Mouse (Mus musculus) T-helper 2 cell (primary cell): ENCODE measurements at regions not wholly inside any gene's neighbourhood (a gene's known extent, or its start where the extent isn't known, plus 50 kb on each side); places are given as distances from the start of the nearest gene placed in this dataset.

Source experiments
- in situ Hi-C: fragments of 300-600 bp; cut with MboI, MseI; formaldehyde crosslinking; loops from one replicate; pipeline ENCODE4 v1.15.1; 2025; ENCODE audit warnings: high pct_unique_total_duplicates

- in situ Hi-C loops, result no loop called here
Observed at GRCm38 (mm10) chr16:24102854-24103690, 114.4 kb upstream of the Bcl6 start.

- in situ Hi-C loops, result no loop called here
Observed at GRCm38 (mm10) chr16:24097596-24097995, 108.9 kb upstream of the Bcl6 start.

- in situ Hi-C loops, result no loop called here
Observed at GRCm38 (mm10) chr16:24096076-24096475, 107.4 kb upstream of the Bcl6 start.

GRCm38 (mm10) chr16:24095630-24096029 lies 107.0 kb upstream of the Bcl6 start:
- in situ Hi-C loops, result no loop called here

GRCm38 (mm10) chr16:24094566-24094965 lies 105.9 kb upstream of the Bcl6 start:
- in situ Hi-C loops, result no loop called here

GRCm38 (mm10) chr16:24093624-24094023 lies 105.0 kb upstream of the Bcl6 start:
- in situ Hi-C loops, result no loop called here

GRCm38 (mm10) chr16:24092616-24093525 lies 104.2 kb upstream of the Bcl6 start:
- in situ Hi-C loops, result no loop called here

GRCm38 (mm10) chr16:24092136-24092535 lies 103.5 kb upstream of the Bcl6 start:
- in situ Hi-C loops, result no loop called here

- in situ Hi-C loops, result no loop called here
Observed at GRCm38 (mm10) chr16:24090981-24091380, 102.3 kb upstream of the Bcl6 start.

GRCm38 (mm10) chr16:24089840-24090762 lies 101.4 kb upstream of the Bcl6 start:
- in situ Hi-C loops, result no loop called here

- in situ Hi-C loops, result no loop called here
Observed at GRCm38 (mm10) chr16:24083966-24084365, 95.3 kb upstream of the Bcl6 start.

GRCm38 (mm10) chr16:24080471-24080870 lies 91.8 kb upstream of the Bcl6 start:
- in situ Hi-C loops, result no loop called here

- in situ Hi-C loops, result no loop called here
Observed at GRCm38 (mm10) chr16:24078622-24079021, 90.0 kb upstream of the Bcl6 start.

- in situ Hi-C loops, result no loop called here
Observed at GRCm38 (mm10) chr16:24077428-24077827, 88.8 kb upstream of the Bcl6 start.

- in situ Hi-C loops, result no loop called here
Observed at GRCm38 (mm10) chr16:24076799-24077136, 88.1 kb upstream of the Bcl6 start.

- in situ Hi-C loops, result no loop called here
Observed at GRCm38 (mm10) chr16:24076109-24076798, 87.6 kb upstream of the Bcl6 start.

- in situ Hi-C loops, result no loop called here
Observed at GRCm38 (mm10) chr16:24073613-24074244, 85.1 kb upstream of the Bcl6 start.

GRCm38 (mm10) chr16:24073065-24073464 lies 84.4 kb upstream of the Bcl6 start:
- in situ Hi-C loops, result no loop called here

- in situ Hi-C loops, result loop anchor here (5.0 kb wide), 1 partner anchor 68 kb away; no protein-coding TSS in a partner anchor
Observed at GRCm38 (mm10) chr16:24069411-24069810, 80.8 kb upstream of the Bcl6 start.

- in situ Hi-C loops, result loop anchor here (5.0 kb wide), 1 partner anchor 69 kb away; no protein-coding TSS in a partner anchor
Observed at GRCm38 (mm10) chr16:24068250-24068813, 79.7 kb upstream of the Bcl6 start.
